Comparison of ENCODE assay signal across 8 mouse cellular contexts in the genomic region with DNA sequence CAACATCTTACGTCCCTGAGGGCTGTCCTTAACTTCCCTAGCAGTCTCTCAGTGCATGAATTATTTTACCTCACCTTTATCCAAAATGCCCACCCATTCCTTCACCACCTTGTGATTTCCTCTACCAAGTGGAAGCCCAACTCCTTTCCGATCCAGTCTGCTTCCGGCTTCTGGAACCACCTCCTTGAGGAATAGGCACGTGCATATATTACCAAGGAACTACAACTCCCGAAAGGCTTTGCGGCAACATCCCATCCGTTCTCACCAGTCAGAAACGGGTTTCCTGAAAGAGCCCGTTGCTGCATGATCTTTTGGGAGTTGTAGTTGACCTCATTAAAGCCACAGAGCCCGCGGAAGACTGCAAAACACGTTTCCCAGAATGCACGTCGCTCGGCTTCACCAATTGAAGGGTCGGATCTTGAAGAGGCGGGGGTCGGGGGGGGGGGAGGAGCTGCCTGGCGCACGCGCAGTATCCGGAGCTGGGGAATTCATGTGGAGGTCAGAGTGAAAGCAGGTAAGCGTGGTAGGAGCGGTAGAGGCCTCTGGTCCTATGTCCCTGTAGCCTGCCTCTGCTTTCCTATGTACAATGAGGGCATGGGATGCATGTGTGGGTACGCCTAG. TPM values are rescaled to one million over a fixed set of nuclear protein-coding genes. Genes with fewer than 3 reads are reported as not detected.
DNase-seq lines count a peak whose midpoint lies in the region; ATAC-seq and TF ChIP-seq lines count a peak whose summit lies in the region.

A gene (plus strand): TSS at position 429 of the 621 bp plus-strand sequence.

- peaks cover 32% of the 10 kb centered on the region for H3K4me1 ChIP-seq in G1E (ENCODE audit: insufficient read depth, low read depth, low read length)
- H3K4me1 ChIP-seq in forebrain, embryonic 16.5 days (replicated peaks; ENCODE audit: control insufficient read depth, insufficient read depth, low read length), result peaks cover 8% of the 10 kb centered on the region
- peaks cover 3% of the 10 kb centered on the region; the same call in 1 of the 2 replicates for H3K4me1 ChIP-seq in lung, embryonic 14.5 days (ENCODE audit: insufficient read depth)
- H3K4me1 ChIP-seq in olfactory bulb, adult 2 months (ENCODE audit: control insufficient read depth, insufficient read depth, low read length), result peaks cover 2% of the 10 kb centered on the region; the same call in 1 of the 2 replicates
- H3K4me1 ChIP-seq in thymus, adult 2 months (replicated peaks; ENCODE audit: control insufficient read depth, insufficient read depth, low read length), result peaks cover 5% of the 10 kb centered on the region

- peaks cover under 1% of the 10 kb centered on the region; the same call in 1 of the 2 replicates for H3K9me3 ChIP-seq in G1E (replicated peaks)
- H3K9me3 ChIP-seq in forebrain, embryonic 16.5 days (ENCODE audit: control insufficient read depth, low read length), result no peaks in the 10 kb centered on the region
- H3K9me3 ChIP-seq in lung, embryonic 14.5 days (ENCODE audit: low read depth, low read length), result no peaks in the 10 kb centered on the region

- peaks cover 47% of the 10 kb centered on the region for H3K36me3 ChIP-seq in G1E (replicated peaks)
- H3K36me3 ChIP-seq in forebrain, embryonic 16.5 days (ENCODE audit: control insufficient read depth, insufficient read depth), result 0 out of 2 replicates have a peak, but pooled peaks cover 2% of the 10 kb centered on the region
- H3K36me3 ChIP-seq in lung, embryonic 14.5 days (ENCODE audit: insufficient read depth), result peaks cover 37% of the 10 kb centered on the region
- H3K36me3 ChIP-seq in thymus, adult 2 months (ENCODE audit: control insufficient read depth, insufficient read depth, low read length), result no peaks in the 10 kb centered on the region

- intact Hi-C loops in heart, postnatal 36 days (cut with DNase I), result loop anchor here (10.0 kb wide), 1 partner anchor 282 kb away; a partner anchor contains a TSS

- peak within 1 kb of the TSS; percentile 69 for H3K9ac ChIP-seq in forebrain, embryonic 16.5 days (replicated peaks; ENCODE audit: low read depth, low read length)
- H3K9ac ChIP-seq in lung, embryonic 14.5 days, result peak within 1 kb of the TSS; percentile 69

- H3K27me3 ChIP-seq in G1E (ENCODE audit: insufficient read depth, low read length), result peaks cover 4% of the 10 kb centered on the region
- no peaks in the 10 kb centered on the region for H3K27me3 ChIP-seq in forebrain, embryonic 16.5 days (replicated peaks; ENCODE audit: control insufficient read depth, insufficient read depth, low read length)
- no peaks in the 10 kb centered on the region for H3K27me3 ChIP-seq in lung, embryonic 14.5 days (ENCODE audit: insufficient read depth, low read length)
- no peaks in the 10 kb centered on the region for H3K27me3 ChIP-seq in thymus, adult 2 months (ENCODE audit: control insufficient read depth, insufficient read depth, low read length)

- TF ChIP-seq POLR2A in olfactory bulb, adult 2 months (IDR thresholded peaks at IDR 0.05; ENCODE audit: insufficient read depth, low read depth, low read length), result 0 out of 2 replicates have a peak, but pooled peaks have one; percentile 35
- 0 out of 2 replicates have a peak, but pooled peaks have one; percentile 27 for TF ChIP-seq POLR2A in thymus, adult 2 months (IDR thresholded peaks at IDR 0.05; ENCODE audit: control insufficient read depth, extremely low read depth, insufficient read depth, low read length, poor library complexity)

- WGBS in forebrain, embryonic 16.5 days, result 1% methylated on average over 25 of the region's 25 CpGs
- under 1% methylated on average over 25 of the region's 25 CpGs for WGBS in lung, embryonic 14.5 days
- under 1% methylated on average over 25 of the region's 25 CpGs for WGBS in olfactory bulb, adult 2 months
- under 1% methylated on average over 25 of the region's 25 CpGs for WGBS in thymus, adult 2 months

- peak within 1 kb of the TSS; percentile 84 for H3K4me2 ChIP-seq in forebrain, embryonic 16.5 days (ENCODE audit: low read length)
- peak within 1 kb of the TSS; percentile 81 for H3K4me2 ChIP-seq in lung, embryonic 14.5 days

- no peak for TF ChIP-seq CTCF in G1E (IDR thresholded peaks at IDR 0.05; ENCODE audit: low read depth, low read length)
- no peak; the same call in 1 of the 2 replicates for TF ChIP-seq CTCF in layer of hippocampus, adult 2 months (conservative IDR thresholded peaks at IDR 0.05)
- TF ChIP-seq CTCF in lung, embryonic 14.5 days (IDR thresholded peaks at IDR 0.05; ENCODE audit: low read depth), result peak; percentile 32; the same call in 1 of the 2 replicates
- no peak for TF ChIP-seq CTCF in olfactory bulb, adult 2 months (IDR thresholded peaks at IDR 0.05; ENCODE audit: insufficient read depth, low read depth, low read length)
- no peak for TF ChIP-seq CTCF in thymus, adult 2 months (IDR thresholded peaks at IDR 0.05; ENCODE audit: borderline replicate concordance, control insufficient read depth, extremely low read depth, insufficient read depth, low read length, poor library complexity)

- H3K27ac ChIP-seq in forebrain, embryonic 16.5 days (ENCODE audit: low read length), result no peak within 1 kb of the TSS
- peak within 1 kb of the TSS; percentile 85 for H3K27ac ChIP-seq in layer of hippocampus, adult 2 months
- H3K27ac ChIP-seq in lung, embryonic 14.5 days (ENCODE audit: low read depth), result peak within 1 kb of the TSS; percentile 58
- no peak within 1 kb of the TSS for H3K27ac ChIP-seq in olfactory bulb, adult 2 months (ENCODE audit: insufficient read depth, low read depth, low read length)
- H3K27ac ChIP-seq in thymus, adult 2 months (ENCODE audit: control insufficient read depth, insufficient read depth, low read length), result peak within 1 kb of the TSS; percentile 10; the same call in 1 of the 2 replicates

- peak; percentile 89 for DNase-seq in G1E (ENCODE audit: low spot score)
- peak; percentile 90 to 98 for DNase-seq in cerebellum, adult 18-20 months
- DNase-seq in heart, postnatal 36 days, result peak; percentile 84 to 87
- peak; percentile 90 to 98 for DNase-seq in layer of hippocampus, adult 2 months (ENCODE audit: low spot score in 2 of 2)
- peak; percentile 99 for DNase-seq in lung, embryonic 14.5 days
- peak; percentile 89 for DNase-seq in thymus, adult 2 months

- H3K4me3 ChIP-seq in G1E (ENCODE audit: low read depth, low read length), result peak within 1 kb of the TSS; percentile 77
- H3K4me3 ChIP-seq in forebrain, embryonic 16.5 days (replicated peaks; ENCODE audit: low read length), result peak within 1 kb of the TSS; percentile 67
- H3K4me3 ChIP-seq in layer of hippocampus, adult 2 months, result peak within 1 kb of the TSS; percentile 91
- peak within 1 kb of the TSS; percentile 77 for H3K4me3 ChIP-seq in lung, embryonic 14.5 days (ENCODE audit: low read depth, low read length)
- H3K4me3 ChIP-seq in olfactory bulb, adult 2 months (ENCODE audit: insufficient read depth, low read depth, low read length), result peak within 1 kb of the TSS; percentile 71
- peak within 1 kb of the TSS; percentile 53 for H3K4me3 ChIP-seq in thymus, adult 2 months (ENCODE audit: control insufficient read depth, insufficient read depth, low read length)

- ATAC-seq in G1E (ENCODE audit: extremely low read depth, insufficient number of reproducible peaks, low FRiP score, poor library complexity, severe bottlenecking), result peak; percentile 92
- peak; percentile 98 for ATAC-seq in forebrain, embryonic 16.5 days
- peak; percentile 96 for ATAC-seq in lung, embryonic 14.5 days (ENCODE audit: insufficient read depth)

RNA-seq across cellular contexts. Expression of the gene that starts here (rescaled TPM):
- total RNA-seq in G1E (2014; fragmentation: Nextera tagmentation) (46.6 and 50.0 TPM in 2 replicates), G1E (2017) (111 and 115 TPM in 2 replicates)
- 35.9 and 44.0 TPM in 2 replicates for polyA plus RNA-seq in G1E (2012)
- polyA plus RNA-seq in forebrain, embryonic 16.5 days (2015; fragmentation: Nextera tagmentation; extraction: Ambion mirVana), result 182 and 185 TPM in 2 replicates
- total RNA-seq in heart, postnatal 36 days (2021), result 100 to 1,000 TPM; 362 to 417 TPM
- 10 to 100 TPM; 96.3 to 97.5 TPM for total RNA-seq in layer of hippocampus, adult 2 months (2021)
- polyA plus RNA-seq in lung, embryonic 14.5 days (2014; fragmentation: Nextera tagmentation; extraction: Ambion mirVana), result 220 and 252 TPM in 2 replicates
- polyA plus RNA-seq in olfactory bulb, adult 2 months (2012; ENCODE audit: insufficient read depth, insufficient read length, low replicate concordance, missing spikeins), result not detected in 2 replicates
- 88.9 and 103 TPM in 2 replicates for polyA plus RNA-seq in thymus, adult 2 months (2012; rRNA removed)

Comparison
In these comparisons a context has a peak if more than half of its experiments do, and no peak if none do; other contexts are left out.
1. RNA of the gene that starts here (polyA plus RNA-seq): 220 to 252 TPM in lung, embryonic 14.5 days, 182 to 185 TPM in forebrain, embryonic 16.5 days, 88.9 to 103 TPM in thymus, adult 2 months and 35.9 to 44.0 TPM in G1E; not detected in olfactory bulb, adult 2 months; every median in the first group is over 10 times any median in the second.
2. H3K27ac ChIP-seq: peak in layer of hippocampus, adult 2 months (single experiment), lung, embryonic 14.5 days (single experiment) and thymus, adult 2 months (single experiment); none in forebrain, embryonic 16.5 days (single experiment) and olfactory bulb, adult 2 months (single experiment).
3. Peak in every context shown above with its lines, with median percentiles within 50 percentile points of each other: ATAC-seq, DNase-seq and H3K4me3 ChIP-seq.